Mouse (Mus musculus): ENCODE measurements around the gene Cyp1b1. TPM values are rescaled to one million over a fixed set of nuclear protein-coding genes. Genes with fewer than 3 reads are reported as not detected.

Gene Cyp1b1
- polyA plus RNA-seq, 1 experiment = 5.4 TPM

GRCm38 (mm10) chr17:79663393-79664105 lies 51.3 kb downstream of the Cyp1b1 start:
- 14% methylated on average over 3 of the region's 3 CpGs for WGBS
- H3K27me3 ChIP-seq (ENCODE audit: control insufficient read depth, insufficient read depth, low read length) = no peaks in the 10 kb centered on the region
- TF ChIP-seq POLR2A (IDR thresholded peaks at IDR 0.05; ENCODE audit: low read depth, low read length) (no peak), CTCF (IDR thresholded peaks at IDR 0.05; ENCODE audit: extremely low read depth, insufficient read length, insufficient replicate concordance, low read depth, low read length) (no peak)
- no peaks in the 10 kb centered on the region for H3K36me3 ChIP-seq (ENCODE audit: control insufficient read depth, insufficient read depth, low read length)
- H3K4me3 ChIP-seq (ENCODE audit: low read depth, low read length) = no peak overlapping the region
- no peaks in the 10 kb centered on the region for H3K4me1 ChIP-seq (ENCODE audit: control insufficient read depth, insufficient read depth, insufficient read length, low read length)
- H3K27ac ChIP-seq (ENCODE audit: insufficient read depth, low read depth, low read length) = no peak overlapping the region

- Histone ChIP-seq H3K4me3 (ENCODE audit: low read depth, low read length) (no peak overlapping the region), H3K27me3 (ENCODE audit: control insufficient read depth, insufficient read depth, low read length) (no peaks in the 10 kb centered on the region), H3K27ac (ENCODE audit: insufficient read depth, low read depth, low read length) (no peak overlapping the region), H3K36me3 (ENCODE audit: control insufficient read depth, insufficient read depth, low read length) (no peaks in the 10 kb centered on the region), H3K4me1 (ENCODE audit: control insufficient read depth, insufficient read depth, insufficient read length, low read length) (no peaks in the 10 kb centered on the region)
- 79% methylated on average over 9 of the region's 9 CpGs for WGBS
- TF ChIP-seq POLR2A (IDR thresholded peaks at IDR 0.05; ENCODE audit: low read depth, low read length) (no peak), CTCF (IDR thresholded peaks at IDR 0.05; ENCODE audit: extremely low read depth, insufficient read length, insufficient replicate concordance, low read depth, low read length) (no peak)
Observed at GRCm38 (mm10) chr17:79661848-79662247, 53.0 kb downstream of the Cyp1b1 start.

DNA sequence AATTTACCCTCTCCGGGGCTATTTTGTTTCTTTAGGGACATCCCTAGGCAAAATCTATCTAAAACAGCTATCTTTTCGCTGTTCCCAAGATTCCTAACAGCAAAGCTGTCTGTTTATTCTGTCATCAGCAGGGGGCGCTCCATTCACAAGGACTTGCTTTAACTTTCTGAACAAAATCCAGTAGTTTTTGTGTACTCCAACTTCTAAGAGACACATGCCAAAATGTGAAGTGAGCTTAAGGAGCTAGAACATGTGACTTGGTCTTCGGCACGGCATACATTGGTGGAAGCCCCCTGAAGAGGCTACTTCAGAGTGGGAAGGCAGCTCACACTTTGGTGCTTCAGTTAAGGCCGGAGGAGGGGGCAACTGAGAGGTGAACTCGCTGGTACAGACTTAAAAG lies 53.5 kb downstream of the Cyp1b1 start:
- Histone ChIP-seq H3K27ac (ENCODE audit: insufficient read depth, low read depth, low read length) (no peak overlapping the region), H3K27me3 (ENCODE audit: control insufficient read depth, insufficient read depth, low read length) (no peaks in the 10 kb centered on the region), H3K4me1 (ENCODE audit: control insufficient read depth, insufficient read depth, insufficient read length, low read length) (no peaks in the 10 kb centered on the region), H3K4me3 (ENCODE audit: low read depth, low read length) (no peak overlapping the region), H3K36me3 (ENCODE audit: control insufficient read depth, insufficient read depth, low read length) (no peaks in the 10 kb centered on the region)
- peak; percentile 36; the same call in 1 of the 2 replicates for TF ChIP-seq CTCF (IDR thresholded peaks at IDR 0.05; ENCODE audit: extremely low read depth, insufficient read length, insufficient replicate concordance, low read depth, low read length)
- TF ChIP-seq POLR2A (IDR thresholded peaks at IDR 0.05; ENCODE audit: low read depth, low read length) = no peak
- WGBS = 48% methylated on average over 7 of the region's 7 CpGs

- 72% methylated on average over 8 of the region's 8 CpGs for WGBS
- Histone ChIP-seq H3K4me1 (ENCODE audit: control insufficient read depth, insufficient read depth, insufficient read length, low read length) (no peaks in the 10 kb centered on the region), H3K27me3 (ENCODE audit: control insufficient read depth, insufficient read depth, low read length) (no peaks in the 10 kb centered on the region), H3K4me3 (ENCODE audit: low read depth, low read length) (no peak overlapping the region), H3K27ac (ENCODE audit: insufficient read depth, low read depth, low read length) (no peak overlapping the region), H3K36me3 (ENCODE audit: control insufficient read depth, insufficient read depth, low read length) (no peaks in the 10 kb centered on the region)
- TF ChIP-seq POLR2A (IDR thresholded peaks at IDR 0.05; ENCODE audit: low read depth, low read length) (no peak), CTCF (IDR thresholded peaks at IDR 0.05; ENCODE audit: extremely low read depth, insufficient read length, insufficient replicate concordance, low read depth, low read length) (no peak)
Observed at GRCm38 (mm10) chr17:79658863-79659262, 56.0 kb downstream of the Cyp1b1 start.

GRCm38 (mm10) chr17:79658452-79658851 lies 56.4 kb downstream of the Cyp1b1 start:
- H3K36me3 ChIP-seq (ENCODE audit: control insufficient read depth, insufficient read depth, low read length) = no peaks in the 10 kb centered on the region
- H3K27me3 ChIP-seq (ENCODE audit: control insufficient read depth, insufficient read depth, low read length) = no peaks in the 10 kb centered on the region
- 34% methylated on average over 3 of the region's 3 CpGs for WGBS
- no peaks in the 10 kb centered on the region for H3K4me1 ChIP-seq (ENCODE audit: control insufficient read depth, insufficient read depth, insufficient read length, low read length)
- no peak overlapping the region for H3K27ac ChIP-seq (ENCODE audit: insufficient read depth, low read depth, low read length)
- H3K4me3 ChIP-seq (ENCODE audit: low read depth, low read length) = no peak overlapping the region
- no peak for TF ChIP-seq CTCF (IDR thresholded peaks at IDR 0.05; ENCODE audit: extremely low read depth, insufficient read length, insufficient replicate concordance, low read depth, low read length)
- TF ChIP-seq POLR2A (IDR thresholded peaks at IDR 0.05; ENCODE audit: low read depth, low read length) = no peak

DNA sequence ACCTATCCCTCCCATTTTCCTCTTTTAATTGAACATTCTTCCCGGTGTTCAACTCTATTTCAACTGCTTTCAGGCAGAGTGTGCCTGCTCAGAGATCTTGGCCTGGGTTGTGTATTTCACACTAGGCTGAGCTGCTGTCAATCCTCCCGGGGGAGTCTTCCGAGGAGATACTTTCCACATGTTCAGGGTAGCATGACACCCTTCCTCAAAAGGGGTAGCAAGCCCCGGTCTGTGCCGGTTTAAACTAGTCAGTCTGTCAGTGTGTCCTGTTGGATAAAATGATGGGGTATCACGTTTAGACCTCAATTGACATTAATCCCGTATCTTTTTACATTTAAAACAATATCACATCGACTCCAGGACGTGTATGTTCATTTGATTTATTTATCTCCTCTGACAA lies 57.1 kb downstream of the Cyp1b1 start:
- 82% methylated on average over 9 of the region's 9 CpGs for WGBS
- no peak for TF ChIP-seq CTCF (IDR thresholded peaks at IDR 0.05; ENCODE audit: extremely low read depth, insufficient read length, insufficient replicate concordance, low read depth, low read length)
- H3K4me3 ChIP-seq (ENCODE audit: low read depth, low read length) = no peak overlapping the region
- H3K27ac ChIP-seq (ENCODE audit: insufficient read depth, low read depth, low read length) = no peak overlapping the region
- no peaks in the 10 kb centered on the region for H3K36me3 ChIP-seq (ENCODE audit: control insufficient read depth, insufficient read depth, low read length)
- no peaks in the 10 kb centered on the region for H3K27me3 ChIP-seq (ENCODE audit: control insufficient read depth, insufficient read depth, low read length)
- H3K4me1 ChIP-seq (ENCODE audit: control insufficient read depth, insufficient read depth, insufficient read length, low read length) = no peaks in the 10 kb centered on the region

GRCm38 (mm10) chr17:79654187-79654586 lies 60.7 kb downstream of the Cyp1b1 start:
- WGBS = 76% methylated on average over 3 of the region's 3 CpGs
- no peak overlapping the region for H3K4me3 ChIP-seq (ENCODE audit: low read depth, low read length)
- no peaks in the 10 kb centered on the region for H3K27me3 ChIP-seq (ENCODE audit: control insufficient read depth, insufficient read depth, low read length)
- TF ChIP-seq POLR2A (IDR thresholded peaks at IDR 0.05; ENCODE audit: low read depth, low read length) (no peak), CTCF (IDR thresholded peaks at IDR 0.05; ENCODE audit: extremely low read depth, insufficient read length, insufficient replicate concordance, low read depth, low read length) (no peak)
- no peaks in the 10 kb centered on the region for H3K4me1 ChIP-seq (ENCODE audit: control insufficient read depth, insufficient read depth, insufficient read length, low read length)
- no peaks in the 10 kb centered on the region for H3K36me3 ChIP-seq (ENCODE audit: control insufficient read depth, insufficient read depth, low read length)
- no peak overlapping the region for H3K27ac ChIP-seq (ENCODE audit: insufficient read depth, low read depth, low read length)

Data from small intestine, adult 2 months (tissue).